In genomic region chr13:23755000-23755399, GRCm38 (mm10) we compare ENCODE assay signal across 18 mouse cellular contexts. TPM values are rescaled to one million over a fixed set of nuclear protein-coding genes. Genes with fewer than 3 reads are reported as not detected.
DNase-seq lines count a peak whose midpoint lies in the region; ATAC-seq and TF ChIP-seq lines count a peak whose summit lies in the region.
"Had no signal": no experiment of that assay in that cellular context is flagged by ENCODE, and none has a peak within 500 bp of the region (broad histone marks: within the 10 kb centered on the region; RNA-seq: fewer than 3 reads in every experiment).

No protein-coding gene starts in this region.

- no peak for TF ChIP-seq POLR2A in CH12.LX (IDR thresholded peaks at IDR 0.05; ENCODE audit: low read depth, low read length)

- no peak for ATAC-seq in hindbrain, embryonic 14.5 days (ENCODE audit: low FRiP score)
- no peak for ATAC-seq in liver, embryonic 14.5 days (ENCODE audit: insufficient read depth)
- ATAC-seq: intestine, embryonic 16.5 days had no signal

- H3K9me3 ChIP-seq in hindbrain, embryonic 10.5 days, result no peaks in the 10 kb centered on the region
- H3K9me3 ChIP-seq in hindbrain, embryonic 14.5 days (ENCODE audit: control insufficient read depth, low read length), result no peaks in the 10 kb centered on the region
- no peaks in the 10 kb centered on the region for H3K9me3 ChIP-seq in CH12.LX (replicated peaks; ENCODE audit: low read length)
- no peaks in the 10 kb centered on the region for H3K9me3 ChIP-seq in embryonic facial prominence, embryonic 10.5 days
- no peaks in the 10 kb centered on the region for H3K9me3 ChIP-seq in liver, embryonic 14.5 days (ENCODE audit: control insufficient read depth, low read length)
- H3K9me3 ChIP-seq: hindbrain, embryonic 13.5 days; limb, embryonic 13.5 days; midbrain, embryonic 12.5 days had no signal

- H3K4me1 ChIP-seq in hindbrain, embryonic 10.5 days (replicated peaks), result peaks cover 37% of the 10 kb centered on the region
- H3K4me1 ChIP-seq in hindbrain, embryonic 14.5 days (replicated peaks; ENCODE audit: control insufficient read depth, insufficient read depth, low read length), result peaks cover 12% of the 10 kb centered on the region
- H3K4me1 ChIP-seq in CH12.LX (ENCODE audit: control insufficient read depth in 1 of 2, insufficient read depth in 2 of 2), result peaks cover 2 to 48% of the 10 kb centered on the region in 2 experiments; a peak in 3 of 4 replicates
- peaks cover 21% of the 10 kb centered on the region for H3K4me1 ChIP-seq in embryonic facial prominence, embryonic 10.5 days
- peaks cover 25 to 27% of the 10 kb centered on the region in 2 experiments for H3K4me1 ChIP-seq in liver, embryonic 14.5 days (replicated peaks; ENCODE audit: control insufficient read depth in 2 of 2, insufficient read depth in 2 of 2, low read length in 1 of 2)

- no peak for DNase-seq in hindbrain, embryonic 10.5 days (ENCODE audit: low spot score)
- no peak for DNase-seq in hindbrain, embryonic 14.5 days (ENCODE audit: low spot score)
- no peak for DNase-seq in CH12.LX (ENCODE audit: extremely low read depth)
- no peak for DNase-seq in embryonic facial prominence, embryonic 10.5 days (ENCODE audit: low spot score)
- DNase-seq in liver, embryonic 14.5 days (ENCODE audit: low read depth in 3 of 3, low spot score in 3 of 3), result no peak
- no peak for DNase-seq in ovary, adult 18-20 months (ENCODE audit: low spot score)
- no peak for DNase-seq in cerebellum, adult 11 months
- DNase-seq: adrenal gland, postnatal 25 days; cerebellum, adult 9-10 months; gastrocnemius, postnatal 10 days; heart, adult 18-20 months; kidney, postnatal 10 days had no signal

- no peaks in the 10 kb centered on the region for H3K79me2 ChIP-seq in CH12.LX (replicated peaks; ENCODE audit: control insufficient read depth, extremely low read depth, insufficient read depth, poor library complexity, severe bottlenecking)

- H3K4me3 ChIP-seq in hindbrain, embryonic 10.5 days, result no peak overlapping the region
- H3K4me3 ChIP-seq in hindbrain, embryonic 14.5 days (replicated peaks; ENCODE audit: low read length), result no peak overlapping the region
- H3K4me3 ChIP-seq in CH12.LX (replicated peaks in 1 of 3; ENCODE audit: low read depth in 2 of 3, low read length in 2 of 3, poor library complexity in 1 of 3), result no peak overlapping the region
- no peak overlapping the region for H3K4me3 ChIP-seq in embryonic facial prominence, embryonic 10.5 days
- H3K4me3 ChIP-seq in liver, embryonic 14.5 days (ENCODE audit: insufficient read depth in 1 of 2, low read depth in 2 of 2, low read length in 2 of 2), result no peak overlapping the region
- H3K4me3 ChIP-seq: hindbrain, embryonic 13.5 days; left cerebral cortex, adult 2 months; limb, embryonic 13.5 days; midbrain, embryonic 12.5 days had no signal

- TF ChIP-seq CTCF in CH12.LX (conservative IDR thresholded peaks at IDR 0.05 in 1 of 2, IDR thresholded peaks at IDR 0.05 in 1 of 2; ENCODE audit: low read depth in 2 of 2, low read length in 2 of 2), result no peak
- TF ChIP-seq CTCF in liver, embryonic 14.5 days (IDR thresholded peaks at IDR 0.05; ENCODE audit: low read depth), result no peak

- H3K36me3 ChIP-seq in hindbrain, embryonic 10.5 days, result no peaks in the 10 kb centered on the region
- no peaks in the 10 kb centered on the region for H3K36me3 ChIP-seq in hindbrain, embryonic 14.5 days (replicated peaks; ENCODE audit: control insufficient read depth, insufficient read depth)
- H3K36me3 ChIP-seq in CH12.LX (replicated peaks in 1 of 2; ENCODE audit: control insufficient read depth in 1 of 2, insufficient read depth in 1 of 2, low read length in 1 of 2), result no peaks in the 10 kb centered on the region
- H3K36me3 ChIP-seq in embryonic facial prominence, embryonic 10.5 days (replicated peaks), result no peaks in the 10 kb centered on the region
- no peaks in the 10 kb centered on the region for H3K36me3 ChIP-seq in liver, embryonic 14.5 days (replicated peaks; ENCODE audit: control insufficient read depth, insufficient read depth, low read depth)
- H3K36me3 ChIP-seq: hindbrain, embryonic 13.5 days; limb, embryonic 13.5 days; midbrain, embryonic 12.5 days had no signal

- dilution Hi-C loops in CH12.LX (cut with MboI; ENCODE audit: extremely low pct_ligation_motif_present, extremely low pct_unique_long_range_greater_than_20kb, low sequenced_read_pairs), result no loop called here

- H3K9ac ChIP-seq in hindbrain, embryonic 14.5 days, result no peak overlapping the region
- H3K9ac ChIP-seq in CH12.LX (ENCODE audit: insufficient read depth, low read depth), result no peak overlapping the region
- peak overlapping the region; percentile 27; the same call in 1 of the 2 replicates for H3K9ac ChIP-seq in liver, embryonic 14.5 days (replicated peaks)
- H3K9ac ChIP-seq: hindbrain, embryonic 13.5 days; limb, embryonic 13.5 days; midbrain, embryonic 12.5 days had no signal

- in situ Hi-C loops in CH12.LX (cut with MboI; ENCODE audit: low pct_ligation_motif_present, low pct_unique_long_range_greater_than_20kb, low sequenced_read_pairs), result loop anchor here (25.0 kb wide), 1 partner anchor 1718 kb away; the partner anchor contains the start of genes Hist1h2ag, Hist1h2ah, Hist1h2bj and Hist1h2bk

- H3K27ac ChIP-seq in hindbrain, embryonic 10.5 days, result peak overlapping the region; percentile 90
- H3K27ac ChIP-seq in hindbrain, embryonic 14.5 days, result no peak overlapping the region
- H3K27ac ChIP-seq in CH12.LX (ENCODE audit: insufficient read depth, low read depth), result peak overlapping the region; percentile 69
- peak overlapping the region; percentile 85 for H3K27ac ChIP-seq in embryonic facial prominence, embryonic 10.5 days (replicated peaks)
- H3K27ac ChIP-seq in liver, embryonic 14.5 days, result peak overlapping the region; percentile 76
- H3K27ac ChIP-seq: hindbrain, embryonic 13.5 days; left cerebral cortex, adult 2 months; midbrain, embryonic 12.5 days had no signal

- TF ChIP-seq RAD21 in CH12.LX (IDR thresholded peaks at IDR 0.05; ENCODE audit: low read depth, low read length), result no peak

- TF ChIP-seq EP300 in CH12.LX (IDR thresholded peaks at IDR 0.05; ENCODE audit: low read length), result no peak
- TF ChIP-seq EP300 in liver, embryonic 14.5 days (IDR thresholded peaks at IDR 0.05; ENCODE audit: low read depth), result no peak

- H3K27me3 ChIP-seq in hindbrain, embryonic 10.5 days (ENCODE audit: insufficient read depth, poor library complexity, severe bottlenecking), result no peaks in the 10 kb centered on the region
- no peaks in the 10 kb centered on the region for H3K27me3 ChIP-seq in hindbrain, embryonic 14.5 days (ENCODE audit: control insufficient read depth, insufficient read depth, low read length)
- no peaks in the 10 kb centered on the region for H3K27me3 ChIP-seq in CH12.LX (replicated peaks)
- no peaks in the 10 kb centered on the region for H3K27me3 ChIP-seq in embryonic facial prominence, embryonic 10.5 days (replicated peaks; ENCODE audit: low read depth, poor library complexity, severe bottlenecking)
- H3K27me3 ChIP-seq in liver, embryonic 14.5 days (ENCODE audit: control insufficient read depth, insufficient read depth, low read length), result no peaks in the 10 kb centered on the region
- H3K27me3 ChIP-seq: hindbrain, embryonic 13.5 days; limb, embryonic 13.5 days; midbrain, embryonic 12.5 days had no signal

- no peak overlapping the region for H3K4me2 ChIP-seq in hindbrain, embryonic 14.5 days (replicated peaks)
- H3K4me2 ChIP-seq in CH12.LX (ENCODE audit: insufficient read depth, low read depth, poor library complexity, severe bottlenecking), result 0 out of 2 replicates have a peak overlapping the region, but pooled peaks have one; percentile 29
- no peak overlapping the region for H3K4me2 ChIP-seq in liver, embryonic 14.5 days (ENCODE audit: low read depth)
- H3K4me2 ChIP-seq: hindbrain, embryonic 13.5 days; limb, embryonic 13.5 days; midbrain, embryonic 12.5 days had no signal

RNA-seq across cellular contexts. Expression of gene Hist1h4b, which starts 1.8 kb away (rescaled TPM):
- polyA plus RNA-seq in hindbrain, embryonic 10.5 days (2016; fragmentation: Nextera tagmentation; extraction: Ambion mirVana), result 4.9 and 5.4 TPM in 2 replicates
- 2.1 TPM in 1 of 2 replicates, not detected in the other for polyA plus RNA-seq in hindbrain, embryonic 14.5 days (2014; fragmentation: Nextera tagmentation; extraction: Ambion mirVana)
- 2,309 and 2,552 TPM in 2 replicates for total RNA-seq in CH12.LX (2012; rRNA removed)
- total RNA-seq in CH12.LX (2014; rRNA removed), result 14.3 and 24.8 TPM in 2 replicates
- polyA plus RNA-seq in CH12.LX (2012; ENCODE audit: insufficient read length, low read depth), result 3.5 and 11.8 TPM in 2 replicates
- polyA plus RNA-seq in embryonic facial prominence, embryonic 10.5 days (2016; fragmentation: Nextera tagmentation; extraction: Ambion mirVana), result 2.8 and 7.1 TPM in 2 replicates
- 9.2 and 21.6 TPM in 2 replicates for polyA plus RNA-seq in liver, embryonic 14.5 days (2012; rRNA removed)
- polyA plus RNA-seq in liver, embryonic 14.5 days (2014; fragmentation: Nextera tagmentation; extraction: Ambion mirVana), result 4.5 and 5.1 TPM in 2 replicates

RNA-seq across cellular contexts. Expression of gene Hist1h3b, which starts 2.9 kb away (rescaled TPM):
- polyA plus RNA-seq in hindbrain, embryonic 10.5 days (2016; fragmentation: Nextera tagmentation; extraction: Ambion mirVana), result 5.5 and 8.8 TPM in 2 replicates
- polyA plus RNA-seq in hindbrain, embryonic 14.5 days (2014; fragmentation: Nextera tagmentation; extraction: Ambion mirVana), result 1.1 and 1.8 TPM in 2 replicates
- total RNA-seq in CH12.LX (2012; rRNA removed), result 1,913 and 2,096 TPM in 2 replicates
- 28.9 and 44.0 TPM in 2 replicates for total RNA-seq in CH12.LX (2014; rRNA removed)
- polyA plus RNA-seq in CH12.LX (2012; ENCODE audit: insufficient read length, low read depth), result 5.4 and 5.5 TPM in 2 replicates
- 9.5 and 10.3 TPM in 2 replicates for polyA plus RNA-seq in embryonic facial prominence, embryonic 10.5 days (2016; fragmentation: Nextera tagmentation; extraction: Ambion mirVana)
- 40.0 and 45.7 TPM in 2 replicates for polyA plus RNA-seq in liver, embryonic 14.5 days (2012; rRNA removed)
- polyA plus RNA-seq in liver, embryonic 14.5 days (2014; fragmentation: Nextera tagmentation; extraction: Ambion mirVana), result 8.9 and 11.4 TPM in 2 replicates

RNA-seq across cellular contexts. Expression of gene Hist1h2ab, which starts 4.1 kb away (rescaled TPM):
- 45.2 and 49.3 TPM in 2 replicates for polyA plus RNA-seq in hindbrain, embryonic 10.5 days (2016; fragmentation: Nextera tagmentation; extraction: Ambion mirVana)
- polyA plus RNA-seq in hindbrain, embryonic 14.5 days (2014; fragmentation: Nextera tagmentation; extraction: Ambion mirVana), result 6.7 and 9.8 TPM in 2 replicates
- 1,936 and 2,243 TPM in 2 replicates for total RNA-seq in CH12.LX (2012; rRNA removed)
- 24.9 and 32.6 TPM in 2 replicates for total RNA-seq in CH12.LX (2014; rRNA removed)
- 2.9 TPM in 2 replicates for polyA plus RNA-seq in CH12.LX (2012; ENCODE audit: insufficient read length, low read depth)
- 39.1 and 43.8 TPM in 2 replicates for polyA plus RNA-seq in embryonic facial prominence, embryonic 10.5 days (2016; fragmentation: Nextera tagmentation; extraction: Ambion mirVana)
- polyA plus RNA-seq in liver, embryonic 14.5 days (2012; rRNA removed), result 45.2 and 45.3 TPM in 2 replicates
- 70.4 and 74.8 TPM in 2 replicates for polyA plus RNA-seq in liver, embryonic 14.5 days (2014; fragmentation: Nextera tagmentation; extraction: Ambion mirVana)
- polyA plus RNA-seq: urinary bladder, adult 2 months had no signal

RNA-seq across cellular contexts. Expression of gene Hist1h4a, which starts 6.0 kb away (rescaled TPM):
- not detected in 2 replicates for polyA plus RNA-seq in hindbrain, embryonic 10.5 days (2016; fragmentation: Nextera tagmentation; extraction: Ambion mirVana)
- polyA plus RNA-seq in hindbrain, embryonic 14.5 days (2014; fragmentation: Nextera tagmentation; extraction: Ambion mirVana), result 0.55 TPM in 1 of 2 replicates, not detected in the other
- total RNA-seq in CH12.LX (2012; rRNA removed), result 1,167 and 1,215 TPM in 2 replicates
- total RNA-seq in CH12.LX (2014; rRNA removed), result 14.2 and 18.4 TPM in 2 replicates
- 3.3 and 4.4 TPM in 2 replicates for polyA plus RNA-seq in CH12.LX (2012; ENCODE audit: insufficient read length, low read depth)
- polyA plus RNA-seq in embryonic facial prominence, embryonic 10.5 days (2016; fragmentation: Nextera tagmentation; extraction: Ambion mirVana), result 0.54 and 0.65 TPM in 2 replicates
- polyA plus RNA-seq in liver, embryonic 14.5 days (2012; rRNA removed), result 4.3 and 11.8 TPM in 2 replicates
- polyA plus RNA-seq in liver, embryonic 14.5 days (2014; fragmentation: Nextera tagmentation; extraction: Ambion mirVana), result 0.57 and 0.78 TPM in 2 replicates
- polyA plus RNA-seq: hindbrain, embryonic 13.5 days had no signal

RNA-seq across cellular contexts. Expression of gene Hist1h3a, which starts 7.2 kb away (rescaled TPM):
- 3.7 and 4.8 TPM in 2 replicates for polyA plus RNA-seq in hindbrain, embryonic 10.5 days (2016; fragmentation: Nextera tagmentation; extraction: Ambion mirVana)
- 0.94 and 2.1 TPM in 2 replicates for polyA plus RNA-seq in hindbrain, embryonic 14.5 days (2014; fragmentation: Nextera tagmentation; extraction: Ambion mirVana)
- total RNA-seq in CH12.LX (2012; rRNA removed), result 1,392 and 1,471 TPM in 2 replicates
- total RNA-seq in CH12.LX (2014; rRNA removed), result 60.5 and 78.5 TPM in 2 replicates
- polyA plus RNA-seq in CH12.LX (2012; ENCODE audit: insufficient read length, low read depth), result 3.2 and 3.9 TPM in 2 replicates
- 4.7 and 5.0 TPM in 2 replicates for polyA plus RNA-seq in embryonic facial prominence, embryonic 10.5 days (2016; fragmentation: Nextera tagmentation; extraction: Ambion mirVana)
- 36.1 and 49.8 TPM in 2 replicates for polyA plus RNA-seq in liver, embryonic 14.5 days (2012; rRNA removed)
- 5.8 and 7.5 TPM in 2 replicates for polyA plus RNA-seq in liver, embryonic 14.5 days (2014; fragmentation: Nextera tagmentation; extraction: Ambion mirVana)
